8 mouse cellular contexts compared by ENCODE assay signal in genomic region chr1:58651571-58652456, GRCm38 (mm10). TPM values are rescaled to one million over a fixed set of nuclear protein-coding genes. Genes with fewer than 3 reads are reported as not detected.
DNase-seq lines count a peak whose midpoint lies in the region; ATAC-seq lines count a peak whose summit lies in the region.
"Not testable (repeated sequence)": the region's sequence is repeated elsewhere in the genome, so short reads cannot be mapped to it uniquely, and the experiment has no call there.
"Had no signal": no experiment of that assay in that cellular context is flagged by ENCODE, and none has a peak within 500 bp of the region (broad histone marks: within the 10 kb centered on the region; RNA-seq: fewer than 3 reads in every experiment).

No protein-coding gene starts in this region.

- not testable (repeated sequence) for H3K27ac ChIP-seq in embryonic facial prominence, embryonic 14.5 days (replicated peaks; ENCODE audit: low read depth, low read length); heart, embryonic 11.5 days (ENCODE audit: low read depth, low read length); limb, embryonic 13.5 days; neural tube, embryonic 15.5 days (replicated peaks)
- H3K27ac ChIP-seq in macrophage: peak overlapping the region; percentile 63

- not testable (repeated sequence) for ATAC-seq in embryonic facial prominence, embryonic 14.5 days (ENCODE audit: low read depth); heart, embryonic 11.5 days (replicated peaks; ENCODE audit: insufficient number of reproducible peaks, low FRiP score, low TSS enrichment); limb, embryonic 13.5 days (ENCODE audit: low FRiP score, low read depth); neural tube, embryonic 15.5 days (ENCODE audit: low FRiP score)
- ATAC-seq in inflammation-experienced regulatory T-cells, adult 6 months: peak; percentile 45

- H3K79me2 ChIP-seq in macrophage (ENCODE audit: inconsistent target): not testable (repeated sequence)

- H3K4me1 ChIP-seq in embryonic facial prominence, embryonic 14.5 days (ENCODE audit: control insufficient read depth, insufficient read depth, low read length); heart, embryonic 11.5 days (ENCODE audit: control insufficient read depth, insufficient read depth, low read length); limb, embryonic 13.5 days; neural tube, embryonic 15.5 days: not testable (repeated sequence)

- not testable (repeated sequence) for H3K9me3 ChIP-seq in embryonic facial prominence, embryonic 14.5 days (ENCODE audit: control insufficient read depth, low read length); heart, embryonic 11.5 days (replicated peaks; ENCODE audit: control insufficient read depth, low read length); limb, embryonic 13.5 days; neural tube, embryonic 15.5 days (replicated peaks)

- not testable (repeated sequence) for H3K36me3 ChIP-seq in embryonic facial prominence, embryonic 14.5 days (ENCODE audit: control insufficient read depth, insufficient read depth, low read length); heart, embryonic 11.5 days (ENCODE audit: control insufficient read depth, insufficient read depth, low read length); limb, embryonic 13.5 days; macrophage (ENCODE audit: inconsistent target); neural tube, embryonic 15.5 days

- peak; percentile 53 for DNase-seq in T-cell, adult 2 months (ENCODE audit: low spot score)
- not testable (repeated sequence) for DNase-seq in embryonic facial prominence, embryonic 14.5 days (ENCODE audit: low spot score)

- not testable (repeated sequence) for H3K27me3 ChIP-seq in embryonic facial prominence, embryonic 14.5 days (replicated peaks; ENCODE audit: control insufficient read depth, insufficient read depth, low read length); heart, embryonic 11.5 days (ENCODE audit: control insufficient read depth, insufficient read depth, low read length); limb, embryonic 13.5 days; neural tube, embryonic 15.5 days (replicated peaks)

- peak overlapping the region; percentile 68 for H3K4me2 ChIP-seq in embryonic facial prominence, embryonic 14.5 days (ENCODE audit: low read depth, low read length)
- H3K4me2 ChIP-seq in heart, embryonic 11.5 days: peak overlapping the region; percentile 72
- H3K4me2 ChIP-seq in limb, embryonic 13.5 days (replicated peaks): peak overlapping the region; percentile 73
- peak overlapping the region; percentile 78 for H3K4me2 ChIP-seq in neural tube, embryonic 15.5 days

- H3K9ac ChIP-seq in embryonic facial prominence, embryonic 14.5 days (ENCODE audit: low read depth, low read length): peak overlapping the region; percentile 81
- H3K9ac ChIP-seq in heart, embryonic 11.5 days (ENCODE audit: low read depth, low read length): peak overlapping the region; percentile 71; the same call in 1 of the 2 replicates
- 0 out of 2 replicates have a peak overlapping the region, but pooled peaks have one; percentile 82 for H3K9ac ChIP-seq in limb, embryonic 13.5 days
- H3K9ac ChIP-seq in neural tube, embryonic 15.5 days (replicated peaks): not testable (repeated sequence)

- peak overlapping the region; percentile 61 for H3K4me3 ChIP-seq in embryonic facial prominence, embryonic 14.5 days (ENCODE audit: low read depth, low read length)
- peak overlapping the region; percentile 47 for H3K4me3 ChIP-seq in heart, embryonic 11.5 days (ENCODE audit: low read depth, low read length)
- peak overlapping the region; percentile 63 for H3K4me3 ChIP-seq in limb, embryonic 13.5 days
- peak overlapping the region; percentile 52 for H3K4me3 ChIP-seq in macrophage (ENCODE audit: inconsistent target)
- H3K4me3 ChIP-seq in neural tube, embryonic 15.5 days (replicated peaks): peak overlapping the region; percentile 58

- WGBS in embryonic facial prominence, embryonic 14.5 days: 80% methylated on average over 17 of the region's 17 CpGs
- 81% methylated on average over 17 of the region's 17 CpGs for WGBS in heart, embryonic 11.5 days (ENCODE audit: insufficient replicate concordance)
- 84% methylated on average over 17 of the region's 17 CpGs for WGBS in limb, embryonic 13.5 days
- WGBS in macrophage (ENCODE audit: missing documents): 76% methylated on average over 17 of the region's 17 CpGs
- WGBS in neural tube, embryonic 15.5 days: 86% methylated on average over 17 of the region's 17 CpGs

RNA-seq across cellular contexts. Expression of gene Als2cr12, which starts 44.0 kb away (rescaled TPM):
- 0.13 and 0.22 TPM in 2 replicates for polyA plus RNA-seq in embryonic facial prominence, embryonic 14.5 days (2014; fragmentation: Nextera tagmentation; extraction: Ambion mirVana)
- not detected in 2 replicates for polyA plus RNA-seq in heart, embryonic 11.5 days (2014; fragmentation: Nextera tagmentation; extraction: Ambion mirVana)
- polyA plus RNA-seq in inflammation-experienced regulatory T-cells, adult 6 months (2017; shearing (Covaris generic)): not detected
- polyA plus RNA-seq in limb, embryonic 13.5 days (2015; fragmentation: Nextera tagmentation; extraction: Ambion mirVana): not detected in 2 replicates
- total RNA-seq in macrophage (2018; cell fraction: chromatin; rRNA removed): not detected
- total RNA-seq in macrophage (2018; cell fraction: cytosol; rRNA removed): not detected
- total RNA-seq in macrophage (2018; cell fraction: nucleus; rRNA removed): not detected
- polyA plus RNA-seq in macrophage (2018): not detected in 3 replicates
- not detected in 2 replicates for polyA plus RNA-seq in neural tube, embryonic 15.5 days (2015; fragmentation: Nextera tagmentation; extraction: Ambion mirVana)
- total RNA-seq: left cerebral cortex, adult 18-20 months had no signal

RNA-seq across cellular contexts. Expression of gene Cflar, which starts 59.5 kb away (rescaled TPM):
- 32.4 and 33.9 TPM in 2 replicates for polyA plus RNA-seq in embryonic facial prominence, embryonic 14.5 days (2014; fragmentation: Nextera tagmentation; extraction: Ambion mirVana)
- 26.7 and 32.6 TPM in 2 replicates for polyA plus RNA-seq in heart, embryonic 11.5 days (2014; fragmentation: Nextera tagmentation; extraction: Ambion mirVana)
- 100 to 1,000 TPM; 124 to 177 (median 175) TPM for polyA plus RNA-seq in inflammation-experienced regulatory T-cells, adult 6 months (2017; shearing (Covaris generic))
- polyA plus RNA-seq in limb, embryonic 13.5 days (2015; fragmentation: Nextera tagmentation; extraction: Ambion mirVana): 35.3 and 35.6 TPM in 2 replicates
- 1,000 to 10,000 TPM in 14 of 26 experiments, 100 to 1,000 TPM in 12; 263 to 1,825 (median 1,068) TPM for total RNA-seq in macrophage (2018; cell fraction: chromatin; rRNA removed)
- 100 to 1,000 TPM in 22 of 26 experiments, 10 to 100 TPM in 4; 87.0 to 559 (median 288) TPM for total RNA-seq in macrophage (2018; cell fraction: cytosol; rRNA removed)
- 1,000 to 10,000 TPM in 17 of 26 experiments, 100 to 1,000 TPM in 9; 365 to 1,587 (median 1,196) TPM for total RNA-seq in macrophage (2018; cell fraction: nucleus; rRNA removed)
- polyA plus RNA-seq in macrophage (2018): 53.3 to 68.2 TPM (median 67.9 TPM) in 3 replicates
- 15.3 and 20.0 TPM in 2 replicates for polyA plus RNA-seq in neural tube, embryonic 15.5 days (2015; fragmentation: Nextera tagmentation; extraction: Ambion mirVana)
